Mouse (Mus musculus): ENCODE results near the gene Gjb6.
A peak's percentile ranks its signal among the peaks of the same experiment; 100 is the strongest.

The Gjb6 gene

GRCm38 (mm10) chr14:57133161-57133661, at the start of gene Gjb6:
Gjb6 (minus strand) TSS chr14:57133611.
- no peak for DNase-seq

DNA sequence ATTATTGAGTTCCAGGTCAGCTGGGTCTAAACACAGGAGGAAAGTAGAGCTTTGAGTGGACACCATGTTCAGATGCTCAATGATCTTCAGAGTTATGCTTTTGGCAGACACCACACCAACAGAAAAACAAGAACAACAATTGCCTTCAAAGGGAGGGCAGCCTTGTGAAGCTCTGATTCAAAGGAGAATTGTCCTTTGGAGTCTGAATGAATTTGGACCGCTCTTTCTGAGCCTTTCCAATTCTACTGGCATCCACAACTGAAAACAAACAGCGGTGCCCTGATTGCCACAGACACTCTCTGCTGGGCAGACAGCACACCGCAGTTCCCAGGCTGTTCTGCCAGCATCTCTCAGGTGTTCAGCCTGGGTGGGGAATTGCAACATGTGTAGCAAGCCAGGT, 32.1 kb upstream of the Gjb6 start:
- no peak for DNase-seq

GRCm38 (mm10) chr14:57161833-57162232, 28.4 kb upstream of the Gjb6 start:
- no peak for DNase-seq

DNA sequence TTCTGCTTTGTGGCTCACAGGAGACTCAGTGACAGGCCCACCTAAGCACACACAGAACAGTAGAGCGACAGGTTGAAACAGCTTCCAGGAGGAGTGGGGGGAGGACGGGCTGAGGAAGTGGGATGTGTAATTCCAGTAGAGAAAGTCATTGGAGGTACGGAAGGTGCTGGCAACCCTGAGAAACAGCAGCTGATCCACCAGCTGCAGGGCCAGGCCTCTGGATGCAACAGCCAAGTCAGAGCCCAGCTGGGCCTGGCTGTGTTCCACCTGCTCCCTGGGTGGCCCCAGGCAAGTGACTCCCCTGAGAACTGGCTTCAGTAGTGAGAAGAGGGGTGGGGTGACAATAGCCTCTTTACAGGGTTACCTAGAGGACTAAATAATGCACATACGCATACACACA, 27.8 kb upstream of the Gjb6 start:
- peak; percentile 6 to 22 for DNase-seq

GRCm38 (mm10) chr14:57154916-57155315, 21.5 kb upstream of the Gjb6 start:
- DNase-seq = no peak

- DNase-seq = no peak
Measured at GRCm38 (mm10) chr14:57145741-57146140, 12.3 kb upstream of the Gjb6 start.

- no peak for DNase-seq
Measured at GRCm38 (mm10) chr14:57135265-57135664, 1.9 kb upstream of the Gjb6 start.

GRCm38 (mm10) chr14:57127383-57127782, 6.0 kb downstream of the Gjb6 start:
- DNase-seq = no peak

DNA sequence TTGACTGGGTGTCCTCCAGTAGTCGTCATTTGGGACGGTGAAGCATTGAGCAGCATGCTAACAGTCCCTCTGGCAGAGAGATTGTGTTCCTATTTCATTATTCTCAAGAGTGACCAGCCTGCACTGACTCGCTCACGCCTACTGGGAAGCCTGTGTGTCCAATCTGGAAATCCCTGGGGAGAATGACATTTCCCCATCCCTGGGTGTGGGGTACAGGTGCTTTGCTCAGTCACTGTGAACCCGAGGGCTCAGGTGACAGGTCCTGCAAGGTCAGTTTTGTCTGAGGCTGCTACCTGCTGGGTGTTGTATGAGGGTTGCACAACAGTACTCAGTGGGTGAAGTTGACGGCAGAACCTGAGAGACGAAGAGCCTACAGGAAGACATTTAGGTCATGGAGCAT, 11.1 kb downstream of the Gjb6 start:
- DNase-seq = no peak

DNA sequence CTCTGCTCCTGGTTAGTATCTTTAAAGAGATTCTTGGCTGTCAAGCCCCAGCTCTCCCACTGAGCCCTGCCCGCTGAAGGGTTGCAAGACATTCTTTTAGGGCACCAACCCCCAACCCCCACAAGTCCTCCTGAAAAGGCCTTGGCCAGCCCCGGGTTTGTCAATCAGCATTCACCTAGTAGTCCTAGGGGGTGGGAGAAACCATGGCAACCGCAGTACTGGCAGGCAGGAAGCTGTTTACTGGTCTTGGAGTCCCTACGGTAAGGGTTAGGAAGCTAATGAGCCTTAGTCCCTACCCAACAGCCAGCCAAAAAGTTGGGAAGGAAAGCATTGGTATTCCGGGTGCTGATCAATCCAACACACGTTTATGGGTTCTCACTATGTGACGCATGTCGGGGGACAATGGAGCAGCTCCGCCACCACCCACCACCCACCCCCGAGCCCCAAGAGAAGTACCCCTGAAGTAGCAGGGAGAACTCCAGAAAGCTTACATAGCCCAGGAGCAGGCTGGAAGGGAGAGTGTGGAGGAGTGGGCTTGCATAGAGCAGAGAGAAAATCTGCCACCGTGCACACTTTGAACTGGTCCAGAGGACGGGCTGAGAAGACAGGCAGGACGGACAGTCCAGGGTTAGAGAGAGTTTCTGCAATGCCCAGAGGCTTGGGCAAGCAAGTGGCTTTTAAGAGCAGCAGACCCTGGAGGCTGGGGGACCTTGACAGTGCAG, 17.4 kb downstream of the Gjb6 start, which contains the start of gene Gm4491:
TSS of gene Gm4491 (minus strand) at position 61 of the 722 bp plus-strand sequence.
- DNase-seq = peak in 1 of 2 experiments; percentile 16

DNA sequence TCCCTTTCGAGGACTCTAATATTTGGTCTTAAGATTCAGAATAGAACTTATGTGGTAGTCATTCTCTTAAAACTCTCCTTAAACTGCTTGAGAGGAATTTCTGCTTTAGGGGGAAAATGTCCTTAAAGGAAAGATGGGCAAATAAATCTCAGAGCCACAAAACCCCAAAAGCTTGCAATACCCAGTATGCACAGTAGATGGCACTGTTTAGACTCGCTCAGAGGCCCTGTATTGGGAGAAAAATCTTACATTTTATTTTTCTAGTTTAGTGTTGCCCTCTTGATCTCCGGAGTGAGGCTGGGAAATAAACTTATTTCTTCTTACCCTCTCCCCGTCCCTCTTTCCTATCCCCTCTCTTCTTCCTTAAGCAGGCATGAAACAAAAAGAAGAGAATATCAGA, 24.2 kb downstream of the Gjb6 start:
- peak in 1 of 2 experiments; percentile 54 for DNase-seq

- DNase-seq = no peak
Measured at GRCm38 (mm10) chr14:57107916-57108315, 25.5 kb downstream of the Gjb6 start.

DNA sequence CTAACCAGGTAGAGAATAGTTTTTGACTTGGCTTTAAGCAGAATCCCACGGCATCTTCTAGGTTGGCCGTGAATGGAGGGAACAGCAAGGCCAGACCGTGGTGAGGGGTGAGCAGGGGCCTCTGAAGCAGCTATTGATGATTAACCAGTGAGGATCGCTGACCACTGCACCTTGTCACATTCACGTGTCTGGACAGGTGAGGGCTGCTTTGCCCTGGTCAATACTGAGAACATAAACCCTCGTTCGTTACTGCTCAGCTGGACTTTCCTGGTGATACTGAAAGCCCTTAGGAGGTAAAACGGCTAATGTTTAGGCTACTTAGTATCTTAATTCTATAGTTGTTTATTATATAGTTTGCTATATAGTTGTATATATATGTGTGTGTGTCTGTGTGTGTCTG, 26.3 kb downstream of the Gjb6 start:
- no peak for DNase-seq

- no peak for DNase-seq
Measured at GRCm38 (mm10) chr14:57105721-57106120, 27.7 kb downstream of the Gjb6 start.

GRCm38 (mm10) chr14:57105111-57105510, 28.3 kb downstream of the Gjb6 start:
- no peak for DNase-seq

DNA sequence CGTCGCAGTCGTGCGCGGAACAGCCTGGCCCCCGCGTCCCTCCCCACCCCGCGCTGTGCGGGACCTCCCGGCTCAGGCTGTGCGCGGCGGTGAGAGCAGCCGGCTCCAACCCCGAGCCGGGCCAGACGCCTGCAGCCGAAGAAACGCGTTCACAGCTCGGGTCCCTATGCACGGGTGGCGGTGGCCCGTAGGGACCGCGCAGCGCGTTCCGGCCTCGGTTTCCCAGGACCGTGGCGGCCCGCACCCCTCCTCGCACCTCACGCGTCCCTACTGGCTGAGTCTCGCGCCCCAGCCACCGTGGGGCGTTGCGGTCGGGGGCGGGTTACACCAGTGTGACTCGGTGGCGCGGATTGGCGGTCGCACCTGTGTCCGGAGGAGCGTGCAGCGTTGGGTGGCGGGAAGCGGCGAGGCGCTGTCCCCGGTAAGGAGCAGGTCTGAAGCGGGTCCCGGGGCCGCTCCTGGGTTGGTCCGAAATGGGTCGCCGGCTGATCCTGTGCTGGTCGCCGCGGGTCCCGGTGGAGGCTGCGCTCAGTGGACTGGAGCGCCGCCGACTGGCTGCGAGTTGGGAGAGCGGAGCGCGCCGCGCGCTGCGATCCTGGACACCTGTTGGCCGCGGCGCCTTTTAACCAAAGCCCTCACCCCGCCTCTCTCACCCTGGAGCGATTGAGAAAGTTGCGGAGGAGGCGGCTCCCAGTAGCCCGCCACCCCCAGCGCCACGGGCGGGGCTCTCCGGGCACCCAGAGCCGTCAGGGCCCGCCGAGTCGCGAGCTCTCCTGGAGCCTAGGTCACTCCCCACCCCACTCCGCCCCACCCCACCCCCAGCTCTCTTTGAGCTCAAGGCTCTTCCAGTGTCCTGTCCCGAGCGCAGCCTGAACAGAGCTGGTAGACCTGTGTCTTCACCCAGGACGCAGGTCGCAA, 29.0 kb downstream of the Gjb6 start, which contains the start of gene Gjb2:
TSS of gene Gjb2 (minus strand) at position 597 of the 918 bp plus-strand sequence.
- DNase-seq = peak; percentile 6 to 9

GRCm38 (mm10) chr14:57103711-57104105, 29.7 kb downstream of the Gjb6 start:
- no peak for DNase-seq

DNA sequence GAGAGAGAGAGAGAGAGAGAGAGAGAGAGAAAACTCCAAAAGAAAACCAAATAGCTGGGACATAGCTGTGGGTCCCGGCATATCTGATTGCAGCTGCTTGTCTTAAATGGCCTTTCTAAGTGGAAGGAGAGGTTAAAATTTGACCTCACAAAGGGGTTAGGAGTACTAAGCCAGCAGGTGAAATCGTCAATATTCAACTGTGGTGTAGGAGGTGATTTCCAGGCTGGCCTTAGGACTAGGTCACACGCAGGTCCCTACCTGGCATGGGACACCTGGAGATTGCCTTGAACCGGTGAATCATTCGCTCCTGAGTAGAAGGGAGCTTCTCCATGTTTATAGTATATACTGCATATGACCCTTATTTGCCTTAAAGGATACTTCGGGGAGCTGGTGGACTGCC, 30.3 kb downstream of the Gjb6 start:
- DNase-seq = no peak

- DNase-seq = no peak
Measured at GRCm38 (mm10) chr14:57101623-57102022, 31.8 kb downstream of the Gjb6 start.

- DNase-seq = no peak
Measured at GRCm38 (mm10) chr14:57095855-57096254, 37.6 kb downstream of the Gjb6 start.

- DNase-seq = peak; percentile 21 to 29
Measured at GRCm38 (mm10) chr14:57093029-57093428, 40.4 kb downstream of the Gjb6 start.

DNA sequence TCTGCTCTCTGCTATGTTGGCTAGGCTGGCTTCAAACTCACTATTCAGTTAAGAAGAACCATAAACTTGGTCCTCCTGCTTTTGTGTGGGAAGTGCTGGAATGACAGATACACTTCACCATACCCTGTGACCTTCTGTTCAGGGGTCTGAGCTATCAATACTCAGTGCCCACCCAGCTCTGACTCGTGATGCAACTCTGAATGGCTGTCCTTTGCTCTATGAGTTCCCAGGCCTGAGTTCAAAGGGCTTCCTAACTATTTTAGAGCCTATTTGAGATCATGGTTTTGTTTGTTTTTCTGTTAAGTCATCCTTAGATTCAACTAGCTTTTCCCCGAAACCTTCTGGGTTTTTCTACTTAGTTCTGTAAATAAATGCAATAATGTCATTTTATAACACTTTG, 43.4 kb downstream of the Gjb6 start:
- DNase-seq = no peak

DNA sequence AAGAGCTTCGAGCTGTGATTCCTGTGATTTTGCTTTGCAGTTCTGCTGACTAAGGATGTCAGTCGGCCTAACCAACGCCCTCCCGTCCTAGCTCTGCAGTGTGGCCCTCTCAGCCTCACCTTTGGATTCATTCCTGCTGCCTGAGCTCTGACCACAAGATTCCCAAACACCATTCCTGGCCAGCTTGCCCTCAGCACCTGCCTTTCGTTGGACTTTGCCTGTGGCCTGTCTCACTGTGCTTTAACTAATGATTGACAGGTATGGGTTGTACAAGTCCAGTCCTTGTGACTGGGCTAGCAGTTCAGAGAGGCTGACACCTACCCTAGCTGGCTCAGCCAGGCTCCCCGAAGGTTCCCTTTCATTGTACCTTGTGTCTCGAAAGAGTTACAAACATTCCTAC, 44.3 kb downstream of the Gjb6 start:
- DNase-seq = no peak

All from cerebellum, postnatal 36 days (tissue).